Mouse (Mus musculus) stomach, embryonic 16.5 days (tissue): ENCODE results near the gene Insr. TPM values are rescaled to one million over a fixed set of nuclear protein-coding genes. Genes with fewer than 3 reads are reported as not detected.
A peak's percentile ranks its signal among the peaks of the same experiment; 100 is the strongest.
"Not testable (repeated sequence)": the region's sequence is repeated elsewhere in the genome, so short reads cannot be mapped to it uniquely, and the experiment has no call there.

ENCODE experiments used
- ATAC-seq: fragments of 200-750 bp; cut with Nextera tagmentation; 2 replicates; pipeline ENCODE4 v1.8.0; 2017; ENCODE audit warnings: moderate number of reproducible peaks, moderate TSS enrichment; ENCODE audit not compliant: insufficient read depth, low FRiP score
- H3K27ac ChIP-seq: fragments of 300-500 bp; sonication (generic); 2 replicates; pipeline ENCODE4 v1.5.1; 2014; ENCODE audit warnings: low read length
- H3K27me3 ChIP-seq: fragments of 300-500 bp; sonication (generic); 2 replicates; pipeline ENCODE4 v1.6.1; 2014; ENCODE audit warnings: low read length, control low read depth, mixed read lengths; ENCODE audit not compliant: control insufficient read depth, insufficient read depth
- H3K36me3 ChIP-seq: fragments of 300-500 bp; sonication (generic); 2 replicates; pipeline ENCODE4 v1.6.1; 2014; ENCODE audit warnings: low read length; ENCODE audit not compliant: control insufficient read depth, insufficient read depth
- H3K4me1 ChIP-seq: fragments of 300-500 bp; sonication (generic); 2 replicates; pipeline ENCODE4 v1.6.1; 2014; ENCODE audit warnings: low read length, control low read depth, mixed read lengths; ENCODE audit not compliant: control insufficient read depth, insufficient read depth
- H3K4me2 ChIP-seq: fragments of 300-500 bp; sonication (generic); 2 replicates; pipeline ENCODE4 v1.6.1; 2014; ENCODE audit warnings: low read depth, low read length, mixed read lengths
- H3K4me3 ChIP-seq: fragments of 300-500 bp; sonication (generic); replicated peaks from 2 replicates; pipeline ENCODE4 v1.5.1; 2014; ENCODE audit warnings: mild to moderate bottlenecking, low read length
- H3K9ac ChIP-seq: fragments of 300-500 bp; sonication (generic); 2 replicates; pipeline ENCODE4 v1.6.1; 2014; ENCODE audit warnings: low read length
- H3K9me3 ChIP-seq: fragments of 300-500 bp; sonication (generic); replicated peaks from 2 replicates; pipeline ENCODE4 v1.6.1; 2016; ENCODE audit warnings: low read length, control low read depth; ENCODE audit not compliant: control insufficient read depth
- WGBS: fragments of 180-500 bp; shearing (Covaris S2); extraction: QIAGEN DNeasy Blood & Tissue Kit; methylation state at CpG from one replicate; pipeline ENCODE4 v1.1.7; 2014; 5-methylcytosine and 5-hydroxymethylcytosine counted together
- polyA plus RNA-seq: library from polyadenylated mRNA; unstranded; fragments of >200 nt; fragmentation: Nextera tagmentation; extraction: Ambion mirVana; gene quantifications from 2 replicates; pipeline ENCODE4 v1.2.1, GENCODE M21; 2015

Insr gene
- polyA plus RNA-seq, result 26.6 and 31.4 TPM in 2 replicates

DNA sequence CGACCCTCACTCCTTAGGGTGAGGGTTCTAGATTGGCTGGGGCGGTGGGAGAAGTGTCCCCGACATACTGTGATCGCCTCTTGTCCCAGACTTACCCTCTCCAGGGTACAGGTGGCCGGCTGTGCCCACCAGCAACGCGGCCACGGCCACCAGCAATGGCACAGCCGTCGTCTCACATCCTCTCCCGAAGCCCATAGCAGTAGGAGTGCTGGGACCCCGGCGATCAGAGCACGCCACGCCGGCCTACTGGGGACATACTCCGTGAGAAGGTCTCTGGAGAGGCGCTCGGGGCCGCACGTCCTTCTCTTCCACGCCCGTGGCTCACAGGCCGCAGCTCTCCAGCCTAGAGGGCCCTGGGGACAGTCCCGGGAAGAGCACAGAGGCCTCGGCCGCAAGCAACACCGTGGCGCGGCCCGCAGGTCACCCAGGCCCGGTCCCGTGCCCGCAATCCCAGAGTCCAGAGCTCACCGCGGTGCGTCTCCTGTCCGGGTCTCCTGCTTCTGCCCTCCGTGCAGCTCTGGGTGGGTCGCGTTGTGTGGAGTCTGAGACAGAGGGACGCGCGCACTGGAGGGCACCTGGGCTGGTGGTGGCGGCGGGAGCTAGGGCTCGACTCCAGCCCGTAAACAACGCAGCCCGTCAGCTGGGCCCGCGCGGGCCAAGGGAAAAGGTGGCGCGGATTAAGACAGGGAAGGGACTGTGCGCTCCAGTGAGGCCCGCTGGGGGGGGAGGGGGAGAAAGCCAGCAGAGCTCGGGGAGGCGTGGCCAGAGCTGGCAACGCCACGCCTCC, at the start of gene Insr:
Gene Insr (minus strand): TSS at position 684 of the 787 bp plus-strand sequence.
- H3K27me3 ChIP-seq, result no peaks in the 10 kb centered on the region
- no peaks in the 10 kb centered on the region for H3K9me3 ChIP-seq
- no peaks in the 10 kb centered on the region for H3K36me3 ChIP-seq
- peak within 1 kb of the TSS; percentile 94 for H3K9ac ChIP-seq
- peak within 1 kb of the TSS; percentile 77 for H3K27ac ChIP-seq
- peak; percentile 95 for ATAC-seq
- H3K4me3 ChIP-seq, result peak within 1 kb of the TSS; percentile 80
- H3K4me1 ChIP-seq, result peaks cover 12% of the 10 kb centered on the region
- H3K4me2 ChIP-seq, result peak within 1 kb of the TSS; percentile 91
- WGBS, result under 1% methylated on average over 60 of the region's 61 CpGs

DNA sequence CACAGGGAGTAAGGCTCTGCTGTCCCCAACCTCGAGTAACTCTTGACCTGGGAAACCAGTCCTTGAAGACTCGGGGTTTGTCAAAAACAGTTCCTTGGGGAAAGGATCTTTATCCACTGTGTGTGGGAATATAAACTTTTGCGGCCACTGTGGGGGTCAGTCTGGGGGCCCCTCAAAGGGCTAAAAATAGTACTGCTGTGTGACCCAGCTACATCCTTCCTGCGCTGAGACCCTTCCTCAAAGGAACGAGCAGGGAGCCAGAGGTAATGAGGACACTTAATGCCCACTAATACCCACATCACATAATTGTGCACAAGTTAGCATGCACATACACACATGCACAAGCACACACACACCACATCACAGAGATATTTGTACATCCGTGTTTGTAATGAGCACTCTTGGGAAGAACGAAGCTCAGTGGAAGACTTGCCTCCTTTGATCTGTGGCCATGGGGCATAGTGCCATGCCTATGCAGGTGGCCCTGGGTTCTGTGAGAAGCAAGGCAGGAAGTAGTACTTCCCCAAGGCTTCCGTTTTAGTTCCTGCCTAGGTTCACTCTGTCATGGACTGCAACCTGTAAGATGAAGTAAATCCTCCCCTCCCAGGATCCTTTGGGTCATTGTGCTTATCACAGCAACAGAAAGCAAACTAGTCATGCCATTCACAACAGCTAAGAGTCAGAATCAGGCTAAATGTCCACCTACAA, 48.3 kb upstream of the Insr start:
- Histone ChIP-seq H3K4me1 (no peaks in the 10 kb centered on the region), H3K27ac (no peak overlapping the region), H3K4me3 (no peak overlapping the region), H3K4me2 (no peak overlapping the region), H3K36me3 (no peaks in the 10 kb centered on the region), H3K9me3 (no peaks in the 10 kb centered on the region), H3K27me3 (no peaks in the 10 kb centered on the region), H3K9ac (no peak overlapping the region)
- no peak for ATAC-seq
- 69% methylated on average over 8 of the region's 8 CpGs for WGBS

DNA sequence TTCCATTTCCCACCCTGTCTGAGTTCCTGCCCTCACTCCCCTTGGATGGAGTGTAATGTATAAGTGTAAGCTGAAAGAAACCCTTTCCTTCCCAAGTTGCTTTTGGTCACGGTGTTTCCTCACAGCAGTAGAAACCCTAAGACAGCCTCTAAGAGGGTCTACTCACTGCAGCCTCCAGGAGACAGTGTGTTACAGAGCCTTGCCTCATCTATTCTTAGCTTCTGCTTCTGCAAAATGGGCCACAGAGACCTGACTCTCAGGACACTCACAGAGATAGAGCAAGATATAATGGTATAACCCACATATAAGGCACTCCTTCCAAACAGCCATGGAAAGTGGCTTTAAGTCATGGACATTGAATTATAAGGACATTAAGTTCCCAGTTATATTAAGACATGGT, 47.6 kb upstream of the Insr start:
- Histone ChIP-seq H3K4me3 (no peak overlapping the region), H3K9ac (no peak overlapping the region), H3K27ac (no peak overlapping the region), H3K36me3 (no peaks in the 10 kb centered on the region), H3K9me3 (no peaks in the 10 kb centered on the region), H3K4me2 (no peak overlapping the region), H3K27me3 (no peaks in the 10 kb centered on the region), H3K4me1 (no peaks in the 10 kb centered on the region)
- no peak for ATAC-seq
- 68% methylated on average over 1 of the region's 1 CpGs for WGBS

DNA sequence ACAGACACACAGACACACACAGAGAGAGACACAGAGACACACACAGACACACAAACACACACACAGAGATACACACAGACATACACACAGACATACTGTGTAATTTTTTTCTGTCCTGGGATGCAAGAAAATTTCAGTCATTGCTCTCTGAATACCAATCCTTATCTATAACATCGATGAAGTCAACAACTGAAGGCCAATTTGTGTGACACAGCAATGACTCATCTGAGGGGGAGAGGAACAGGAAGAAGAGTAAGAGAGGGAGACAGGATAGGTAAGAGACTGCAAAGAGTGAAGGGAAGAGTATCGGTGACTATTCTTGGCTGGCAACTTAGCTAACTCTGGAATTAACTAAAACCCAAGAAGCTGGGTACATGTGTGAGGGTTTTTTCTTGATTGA, 44.8 kb upstream of the Insr start:
- Histone ChIP-seq H3K4me1 (no peaks in the 10 kb centered on the region), H3K9ac (no peak overlapping the region), H3K9me3 (no peaks in the 10 kb centered on the region), H3K4me3 (no peak overlapping the region), H3K27me3 (no peaks in the 10 kb centered on the region), H3K36me3 (no peaks in the 10 kb centered on the region), H3K27ac (no peak overlapping the region), H3K4me2 (no peak overlapping the region)
- ATAC-seq, result no peak
- 72% methylated on average over 2 of the region's 2 CpGs for WGBS

DNA sequence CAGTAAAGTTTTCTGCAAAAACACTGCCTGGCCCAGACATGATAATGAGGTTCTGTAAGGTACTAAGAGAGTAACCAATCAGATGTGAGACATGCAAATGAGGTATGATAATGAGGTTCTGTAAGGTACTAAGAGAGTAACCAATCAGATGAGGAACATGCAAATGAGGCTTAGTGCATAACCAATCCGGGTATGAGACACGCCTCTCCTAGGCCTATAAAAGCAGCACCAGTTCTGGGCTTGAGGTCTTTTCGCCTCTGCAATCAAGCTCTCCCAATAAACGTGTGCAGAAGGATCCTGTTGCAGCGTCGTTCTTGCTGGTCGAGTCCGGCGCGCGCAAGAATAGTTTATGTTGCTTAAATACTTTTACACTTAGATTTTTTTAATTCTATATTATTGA, 39.9 kb upstream of the Insr start:
- not testable (repeated sequence) for H3K27ac ChIP-seq, H3K4me1 ChIP-seq, H3K4me2 ChIP-seq, H3K9ac ChIP-seq, H3K4me3 ChIP-seq, H3K36me3 ChIP-seq, ATAC-seq, H3K9me3 ChIP-seq, H3K27me3 ChIP-seq
- 96% methylated on average over 9 of the region's 11 CpGs for WGBS

DNA sequence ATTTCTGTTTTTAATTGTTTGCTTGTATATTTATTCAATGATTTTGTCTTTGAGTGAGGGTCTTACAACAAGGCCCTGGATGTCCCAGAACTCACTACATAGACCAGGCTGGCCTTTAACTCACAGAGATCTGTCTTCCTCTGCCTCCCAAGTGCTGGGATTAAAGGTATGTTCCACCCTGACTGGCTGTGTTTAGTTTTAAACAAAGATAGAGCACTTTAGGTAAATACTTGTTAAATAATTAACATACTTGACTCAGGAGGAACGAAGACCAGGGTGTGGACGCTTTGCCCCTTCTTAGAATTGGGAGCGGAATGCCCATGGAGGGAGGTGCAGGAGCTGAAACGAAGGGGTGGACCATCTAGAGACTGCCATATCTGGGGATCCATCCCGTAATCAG, 37.2 kb upstream of the Insr start:
- Histone ChIP-seq H3K4me2 (no peak overlapping the region), H3K9me3 (no peaks in the 10 kb centered on the region), H3K27me3 (no peaks in the 10 kb centered on the region), H3K36me3 (no peaks in the 10 kb centered on the region), H3K4me3 (no peak overlapping the region), H3K4me1 (no peaks in the 10 kb centered on the region), H3K27ac (no peak overlapping the region), H3K9ac (no peak overlapping the region)
- WGBS, result 67% methylated on average over 5 of the region's 5 CpGs
- no peak for ATAC-seq

DNA sequence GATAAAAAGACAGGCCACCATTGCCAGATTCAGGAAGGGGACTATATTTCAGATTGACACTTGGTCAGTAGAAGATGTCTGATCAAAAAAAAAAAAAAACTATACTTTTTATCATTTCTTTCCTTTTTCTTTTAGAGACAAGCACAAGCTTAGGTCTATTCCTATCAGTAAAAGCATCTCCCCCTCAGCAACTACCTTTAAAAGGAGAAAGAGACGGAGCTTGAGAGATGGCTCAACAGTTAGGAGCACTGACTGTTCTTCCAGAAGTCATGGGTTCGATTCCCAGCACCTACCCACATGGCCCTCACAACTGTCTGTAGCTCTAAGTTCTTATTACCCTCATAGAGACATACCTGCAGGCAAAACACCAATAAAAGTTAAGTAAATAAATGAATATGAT, 34.9 kb upstream of the Insr start:
- 79% methylated on average over 2 of the region's 2 CpGs for WGBS
- Histone ChIP-seq H3K27me3 (no peaks in the 10 kb centered on the region), H3K9me3 (no peaks in the 10 kb centered on the region), H3K4me2 (no peak overlapping the region), H3K4me1 (no peaks in the 10 kb centered on the region), H3K9ac (no peak overlapping the region), H3K27ac (no peak overlapping the region), H3K36me3 (no peaks in the 10 kb centered on the region), H3K4me3 (no peak overlapping the region)
- no peak for ATAC-seq

DNA sequence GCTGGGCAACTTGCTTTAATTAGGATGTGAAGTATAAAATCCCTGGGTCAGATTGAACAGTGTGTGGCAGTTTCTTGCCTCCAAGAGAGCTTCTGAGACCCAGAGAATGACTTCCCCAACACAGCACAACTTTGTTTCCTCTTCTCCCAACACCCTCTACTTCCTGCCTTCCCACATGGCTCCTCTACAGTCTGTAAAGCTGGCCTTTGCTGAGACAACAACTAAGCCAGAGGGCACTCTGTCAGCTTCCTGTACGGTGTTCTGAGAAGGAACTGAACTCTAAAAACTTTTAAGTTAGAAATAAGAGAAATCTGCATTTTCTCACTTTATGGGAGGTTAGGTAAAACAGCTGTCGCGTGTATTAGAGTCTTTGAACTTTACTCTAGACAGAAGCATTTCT, 34.4 kb upstream of the Insr start:
- no peaks in the 10 kb centered on the region for H3K27me3 ChIP-seq
- no peak overlapping the region for H3K4me2 ChIP-seq
- no peak overlapping the region for H3K9ac ChIP-seq
- H3K27ac ChIP-seq, result no peak overlapping the region
- WGBS, result 54% methylated on average over 3 of the region's 3 CpGs
- no peak overlapping the region for H3K4me3 ChIP-seq
- no peak for ATAC-seq
- H3K36me3 ChIP-seq, result no peaks in the 10 kb centered on the region
- no peaks in the 10 kb centered on the region for H3K9me3 ChIP-seq
- H3K4me1 ChIP-seq, result no peaks in the 10 kb centered on the region

DNA sequence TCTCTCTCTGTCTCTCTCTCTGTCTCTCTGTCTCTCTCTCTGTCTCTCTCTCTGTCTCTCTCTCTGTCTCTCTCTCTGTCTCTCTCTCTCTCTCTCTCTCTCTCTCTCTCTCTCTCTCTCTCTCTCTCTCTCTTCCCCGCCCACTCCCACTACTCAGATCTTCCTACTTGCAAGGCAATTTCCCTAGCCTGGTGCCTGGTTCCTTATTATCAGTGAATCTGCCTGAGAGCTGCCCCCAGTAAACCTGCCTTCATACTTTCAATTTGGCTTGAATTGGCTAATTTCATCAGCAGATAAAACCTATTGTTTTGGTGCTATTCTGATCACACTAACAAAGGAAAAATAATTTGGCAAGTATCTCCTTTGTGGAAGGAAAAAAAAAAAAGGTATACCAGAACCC, 34.0 kb upstream of the Insr start:
- not testable (repeated sequence) for ATAC-seq, H3K27ac ChIP-seq, H3K4me2 ChIP-seq, H3K4me3 ChIP-seq, H3K36me3 ChIP-seq, H3K4me1 ChIP-seq, H3K9me3 ChIP-seq, H3K27me3 ChIP-seq, H3K9ac ChIP-seq
- WGBS, result 71% methylated on average over 1 of the region's 1 CpGs
